Mouse (Mus musculus) embryo, embryonic 9.5 days (tissue): ENCODE results near the gene Xrcc3.

Experiments
- DNase-seq: peaks from one replicate; pipeline ENCODE4 v3.0.0-alpha.2; 2017; ENCODE audit errors: extremely low spot score

Xrcc3 gene

DNA sequence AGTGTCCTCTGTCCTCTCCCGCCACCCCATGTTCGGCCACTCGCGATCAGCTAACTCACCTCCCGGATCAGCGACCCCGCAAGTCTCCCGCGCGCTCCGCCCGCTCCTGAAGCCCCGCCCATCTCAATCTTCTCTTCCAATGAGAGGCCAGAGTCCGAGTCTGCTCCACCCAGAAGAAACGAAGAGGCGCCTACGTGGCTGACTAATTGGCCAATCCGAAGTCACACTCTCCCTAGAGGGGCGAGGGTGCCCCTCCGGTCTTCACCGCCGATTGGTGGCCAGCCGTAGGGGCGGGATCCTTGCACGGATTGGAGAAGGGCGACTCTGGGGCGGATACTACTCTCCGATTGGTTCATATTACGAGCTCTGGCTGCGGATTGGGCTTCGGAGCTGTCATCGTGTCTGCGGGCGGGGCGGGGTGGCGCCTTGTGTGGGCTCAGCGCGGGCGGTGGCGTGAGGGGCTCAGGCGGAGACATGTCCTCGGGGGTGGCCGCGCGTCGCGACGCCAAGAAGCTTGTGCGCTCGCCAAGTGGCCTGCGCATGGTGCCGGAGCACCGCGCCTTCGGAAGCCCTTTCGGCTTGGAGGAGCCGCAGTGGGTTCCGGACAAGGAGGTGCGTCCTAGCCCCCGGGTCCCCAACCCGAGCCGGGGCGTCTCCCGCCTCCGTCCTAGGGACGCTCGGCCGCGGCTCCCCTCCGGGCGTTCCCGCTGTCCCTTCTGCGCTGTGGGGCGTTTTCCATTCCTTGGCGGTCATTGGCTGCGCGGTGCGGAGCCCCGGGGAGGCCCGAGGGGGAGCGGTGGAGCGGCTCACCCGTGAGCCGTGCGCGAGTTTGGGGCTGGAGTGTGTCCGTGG, at the start of gene Xrcc3, which contains the start of gene Zfyve21:
Gene Xrcc3 (minus strand): TSS at position 108 of the 852 bp plus-strand sequence.
Gene Zfyve21 (plus strand): TSS at position 405 of the 852 bp plus-strand sequence.
- peak; percentile 98 for DNase-seq

DNA sequence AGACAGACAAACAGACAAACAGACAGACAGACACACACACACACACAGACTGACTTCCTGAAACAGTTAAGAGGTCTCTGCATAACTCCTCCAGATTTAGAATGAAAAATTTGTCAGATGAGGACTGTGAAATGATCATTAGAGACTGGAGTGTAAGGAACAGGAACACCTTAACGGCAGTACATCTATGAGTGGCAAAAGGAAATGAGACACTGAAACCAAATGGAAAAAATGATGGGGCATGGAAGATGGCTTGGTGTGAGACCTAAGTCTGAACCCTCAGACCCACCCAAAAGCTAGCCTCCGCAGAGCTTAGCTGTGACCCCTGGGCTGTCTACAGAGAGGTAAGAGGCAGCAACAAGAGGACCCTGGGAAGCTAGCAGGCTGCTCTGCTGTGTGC, 41.8 kb upstream of the Xrcc3 start:
- no peak for DNase-seq

DNA sequence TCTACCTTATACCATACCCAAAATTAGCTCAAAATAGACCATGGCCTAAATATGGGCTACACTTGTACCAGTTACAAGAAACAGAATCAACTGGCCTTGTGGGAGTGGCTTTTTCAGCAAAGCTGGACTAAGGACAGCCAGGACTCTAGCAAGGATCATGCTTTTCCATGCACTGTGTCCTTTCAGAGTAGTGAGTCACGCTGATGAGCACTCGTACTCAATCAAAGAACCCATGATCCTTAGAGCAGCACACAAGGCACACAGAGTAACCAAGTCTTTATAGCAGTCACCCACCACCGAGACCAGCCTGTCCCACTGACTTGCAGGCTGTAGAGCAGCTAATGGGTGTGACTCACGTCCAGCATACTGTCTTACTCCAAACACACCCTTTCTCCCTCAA, 39.9 kb upstream of the Xrcc3 start:
- DNase-seq = no peak

DNA sequence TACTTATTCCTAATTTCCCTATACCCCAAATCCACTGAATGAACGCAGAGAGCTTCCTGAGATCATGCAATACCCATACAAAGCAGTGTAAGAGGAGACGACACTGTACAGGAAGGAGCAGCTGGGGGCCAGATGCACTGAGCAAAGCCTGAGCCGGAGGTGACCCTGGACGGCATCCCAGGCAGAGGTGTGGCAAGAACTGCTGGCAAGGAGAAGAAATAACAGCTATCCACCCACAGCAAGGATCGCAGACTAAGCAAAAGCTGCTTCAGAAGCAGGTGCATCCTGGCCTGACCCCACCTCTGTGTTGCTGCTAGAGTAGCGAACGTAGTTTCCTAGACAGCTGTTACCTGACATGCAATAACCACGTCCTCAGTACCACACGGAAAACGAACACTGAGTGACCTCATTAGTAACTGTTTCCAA, 39.4 kb upstream of the Xrcc3 start:
- DNase-seq = no peak

DNA sequence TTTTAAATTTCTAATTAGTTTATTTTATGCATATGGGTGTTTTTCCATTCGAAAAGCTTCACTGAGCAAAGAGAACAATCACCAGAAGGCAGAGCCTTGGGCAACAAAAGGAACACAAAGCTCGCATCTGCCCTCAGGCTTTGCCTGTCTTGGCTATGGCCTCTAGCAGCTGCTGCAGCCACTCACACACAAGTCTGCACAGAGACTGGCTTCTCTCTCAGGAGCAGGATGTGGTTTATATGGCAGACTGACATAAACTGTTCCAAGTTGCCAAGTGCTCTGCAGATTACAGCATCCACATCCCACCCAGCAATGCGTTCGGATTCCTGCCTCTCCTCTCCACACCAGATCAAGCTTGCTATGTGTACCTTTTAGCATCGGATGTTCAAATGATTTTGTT, 38.1 kb upstream of the Xrcc3 start:
- DNase-seq = no peak

DNA sequence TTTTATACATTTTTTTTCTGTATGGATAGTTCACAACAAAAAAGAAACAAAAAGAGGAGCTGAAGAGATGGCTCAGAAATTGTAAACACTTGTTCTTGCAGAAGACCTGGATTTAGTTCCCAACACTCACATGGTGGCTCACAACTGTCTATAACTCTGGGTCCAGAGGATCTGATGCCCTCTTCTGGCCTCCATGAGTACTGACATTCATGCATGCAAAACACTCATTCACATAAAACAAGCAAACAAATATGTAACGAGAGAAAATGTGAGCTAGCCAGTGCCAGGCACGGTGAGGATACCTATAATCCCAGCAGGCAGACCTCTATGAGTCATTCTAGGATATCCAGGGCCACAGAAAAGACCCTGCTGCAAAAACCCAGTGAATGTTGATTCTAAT, 37.6 kb upstream of the Xrcc3 start:
- no peak for DNase-seq

DNA sequence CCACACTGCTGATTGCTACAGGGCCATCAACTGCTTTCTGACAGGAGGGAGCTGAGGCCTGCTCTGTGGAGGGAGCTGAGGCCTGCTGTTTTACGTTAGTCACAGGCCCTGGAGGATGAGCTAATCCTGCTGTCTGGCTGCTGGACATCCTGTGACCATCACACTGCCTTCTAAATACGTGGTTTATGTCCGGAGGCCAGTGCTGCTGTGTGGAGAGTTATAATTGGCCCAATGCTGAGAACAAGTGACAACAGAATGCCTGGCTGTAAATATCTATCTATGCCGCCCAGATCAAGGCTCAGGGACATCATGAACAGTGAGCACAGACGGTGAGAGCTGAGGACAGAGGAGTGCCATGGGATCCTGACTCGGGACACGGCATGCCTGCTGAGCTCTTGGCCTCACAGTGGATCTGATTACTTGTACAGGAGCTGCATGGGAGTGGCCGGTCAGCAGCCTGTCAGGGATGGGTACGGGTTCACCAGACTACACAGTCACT, 34.7 kb upstream of the Xrcc3 start:
- no peak for DNase-seq

DNA sequence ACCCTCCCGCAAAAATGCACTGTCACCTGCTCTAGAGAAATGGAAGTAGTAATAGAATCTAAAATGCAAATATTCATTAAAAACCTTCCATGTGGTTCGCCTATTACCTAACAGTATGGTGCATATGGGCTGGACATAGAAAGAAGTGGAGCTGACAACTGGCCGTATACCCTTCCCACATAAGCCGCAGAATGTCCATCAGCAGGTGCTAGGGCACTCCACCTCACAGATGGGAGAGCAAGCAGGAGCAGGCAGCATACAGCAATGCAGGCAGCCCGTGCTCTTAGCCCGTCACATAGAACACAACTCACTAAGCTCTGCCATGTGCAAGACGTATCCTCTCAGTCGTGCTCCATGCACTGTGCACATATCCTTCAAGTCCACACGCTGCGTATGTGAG, 33.1 kb upstream of the Xrcc3 start:
- no peak for DNase-seq

DNA sequence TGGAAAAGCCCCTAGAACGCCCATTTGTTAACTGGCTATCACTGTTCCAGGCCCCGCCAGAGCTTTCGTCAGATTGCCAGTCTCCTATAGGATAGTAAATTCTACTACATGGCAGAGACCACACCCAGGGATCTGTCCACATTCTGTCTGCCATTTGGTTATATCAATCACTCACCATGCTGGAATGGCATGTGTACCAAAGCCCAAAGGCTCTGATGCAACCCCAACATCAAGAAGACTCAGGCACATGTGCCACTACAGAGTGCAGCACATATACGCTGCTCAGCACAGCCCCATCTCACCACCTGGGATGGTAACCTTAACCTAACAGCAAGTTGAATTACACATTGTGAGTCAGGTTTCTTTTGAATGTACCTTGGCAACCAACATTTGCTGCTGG, 32.3 kb upstream of the Xrcc3 start:
- no peak for DNase-seq

DNA sequence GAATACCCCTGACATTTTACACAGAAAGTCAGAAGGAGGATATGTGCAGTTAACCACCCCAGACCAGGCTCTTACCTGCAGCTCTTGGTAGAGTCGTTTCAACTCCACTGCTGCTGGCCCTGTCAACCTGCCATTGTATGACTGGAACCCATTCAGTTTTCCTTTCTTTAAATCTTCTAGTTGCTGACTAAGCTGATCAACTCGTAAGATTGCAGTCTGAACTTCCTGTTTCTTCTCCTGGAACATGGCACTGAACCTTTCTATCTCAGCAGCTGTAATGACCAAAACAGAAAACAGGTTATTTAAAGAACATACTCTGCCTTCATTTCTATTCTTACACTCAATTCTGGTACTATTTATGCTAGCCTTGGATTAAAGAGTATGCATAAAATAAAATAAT, 29.8 kb upstream of the Xrcc3 start:
- no peak for DNase-seq

DNA sequence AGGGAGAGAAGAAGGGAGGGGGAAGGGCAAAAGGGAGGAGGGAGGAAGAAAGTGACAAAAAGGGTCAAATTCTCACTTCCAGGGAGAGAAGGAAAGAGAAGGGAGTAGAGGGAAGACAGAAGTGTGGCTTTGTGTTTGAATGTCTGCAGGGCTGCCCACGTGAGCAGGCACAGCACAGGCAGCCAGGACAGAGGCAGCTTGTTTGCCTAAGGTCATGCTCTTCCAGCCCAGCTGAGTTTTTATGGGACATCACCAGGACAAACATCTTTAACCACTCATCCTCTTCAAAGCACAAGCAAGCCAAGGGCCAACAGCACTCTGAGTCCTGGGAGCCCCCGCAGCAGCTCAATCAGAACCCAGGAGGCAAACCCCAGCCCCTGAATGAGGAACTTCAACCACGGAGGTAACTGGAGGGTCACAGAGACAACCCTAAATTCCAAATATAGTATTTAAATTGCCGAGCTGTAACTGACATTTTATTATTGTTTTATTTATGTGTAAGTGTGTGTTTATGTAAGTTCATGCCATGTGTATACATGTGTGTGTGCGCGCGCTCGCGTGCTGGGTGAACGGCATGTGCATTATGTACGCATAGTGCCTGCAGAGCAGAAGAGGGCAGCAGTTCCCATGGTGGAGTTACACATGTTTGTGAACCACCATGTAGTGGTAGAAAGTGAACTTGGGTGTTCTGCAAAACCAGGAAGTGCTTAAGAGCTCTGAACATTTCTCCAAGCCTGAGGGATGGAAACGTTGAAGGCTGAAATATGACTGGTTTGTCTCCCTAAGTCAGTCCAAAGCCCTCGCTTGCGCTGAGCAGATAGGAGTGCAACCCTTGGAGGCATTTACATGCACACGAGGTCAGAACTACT, 29.1 kb upstream of the Xrcc3 start:
- no peak for DNase-seq

DNA sequence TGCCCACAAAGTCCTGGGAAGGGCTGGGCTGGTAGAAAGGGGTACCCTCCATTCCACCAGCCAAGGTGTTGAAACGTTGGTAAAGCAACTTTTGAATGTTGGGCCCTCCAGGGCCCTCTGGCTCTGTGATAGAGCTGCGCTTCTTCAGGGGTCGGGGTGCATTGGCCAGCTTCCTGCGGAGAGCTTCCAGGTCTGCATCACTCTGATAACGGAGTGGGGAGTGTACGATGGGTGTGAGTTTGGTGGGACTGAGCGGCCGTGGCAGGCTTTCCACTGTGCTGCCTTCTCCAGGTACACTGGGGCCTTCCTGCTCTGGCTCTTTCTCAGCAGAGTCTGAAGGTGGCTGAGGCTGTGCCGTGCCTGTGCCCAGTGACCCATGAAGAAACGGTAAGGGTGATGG, 19.8 kb upstream of the Xrcc3 start:
- DNase-seq = no peak

DNA sequence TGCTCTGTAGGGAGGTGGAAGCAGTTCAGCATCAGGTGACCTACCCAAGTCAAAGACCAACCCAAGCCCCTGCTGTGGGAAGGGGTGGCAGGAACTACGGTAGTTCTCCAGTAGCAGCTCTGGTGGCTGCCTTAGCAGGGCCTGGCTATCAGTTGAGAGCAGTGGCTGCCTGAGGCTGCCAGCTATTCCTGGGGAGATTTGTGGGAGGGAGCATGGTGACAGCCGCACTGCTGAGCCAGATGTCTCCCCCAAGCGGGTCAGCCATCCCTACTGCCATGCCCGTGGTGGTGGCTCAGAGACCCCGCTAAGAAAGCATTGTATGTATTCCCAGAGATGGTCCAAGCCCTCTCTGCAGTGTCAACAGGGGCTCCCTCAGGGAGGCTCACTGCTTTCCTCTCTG, 19.0 kb upstream of the Xrcc3 start:
- DNase-seq = no peak

DNA sequence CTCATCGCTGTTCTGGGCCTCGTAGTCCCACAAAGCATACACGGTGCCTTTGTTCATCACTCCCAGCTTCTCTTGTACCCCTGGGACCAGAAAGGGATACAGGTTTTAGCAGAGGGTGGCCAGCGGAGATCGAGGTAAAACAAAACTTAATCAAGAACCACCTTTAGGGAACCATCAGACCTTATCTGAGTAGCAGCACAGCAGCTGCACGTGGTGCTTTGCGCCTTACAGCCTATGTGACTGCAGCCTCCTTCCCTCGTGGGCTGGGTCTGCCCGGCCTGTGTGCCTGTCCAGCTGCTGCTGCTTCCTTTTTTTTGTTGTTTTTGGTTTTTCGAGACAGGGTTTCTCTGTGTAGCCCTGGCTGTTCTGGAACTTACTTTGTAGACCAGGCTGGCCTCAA, 16.7 kb upstream of the Xrcc3 start:
- DNase-seq = no peak

DNA sequence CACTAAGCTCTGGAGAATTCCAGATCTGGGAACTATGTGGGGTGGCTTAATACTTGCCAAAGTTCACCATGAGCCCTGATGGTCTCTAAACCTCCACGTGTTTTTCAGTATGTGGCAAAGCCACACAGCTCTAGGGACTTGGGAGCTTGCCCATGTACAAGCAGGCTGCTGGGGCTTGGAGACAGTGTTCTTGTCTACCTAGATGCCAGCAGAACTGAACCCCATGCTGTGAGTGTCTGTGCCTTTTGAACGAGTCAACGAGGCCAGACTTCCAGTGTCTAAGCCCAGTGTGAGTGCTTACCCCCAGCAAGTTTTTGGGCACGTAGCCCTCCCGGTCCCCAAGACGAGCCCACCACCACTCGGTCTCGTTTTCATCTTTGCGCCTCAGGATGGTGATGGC, 16.3 kb upstream of the Xrcc3 start:
- DNase-seq = no peak

DNA sequence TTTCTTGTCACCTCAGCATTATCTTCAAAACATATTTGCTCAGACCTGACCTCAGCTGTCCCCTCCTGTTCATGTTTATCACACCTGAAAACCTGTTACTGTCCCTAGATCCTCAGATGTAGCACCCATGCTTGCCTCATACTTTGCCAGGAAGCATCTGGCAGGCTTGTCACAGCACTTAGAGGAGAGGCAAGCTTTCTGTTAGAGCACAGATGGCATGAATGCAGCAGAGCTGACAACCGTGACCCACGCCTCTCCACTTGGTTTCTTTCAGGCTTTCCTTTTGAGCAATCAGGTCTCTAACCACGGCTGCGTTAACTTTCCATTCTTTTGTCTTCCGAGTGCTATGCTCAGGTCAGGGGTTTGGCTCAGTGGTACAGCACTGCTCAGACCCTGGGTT, 15.8 kb upstream of the Xrcc3 start:
- DNase-seq = no peak

DNA sequence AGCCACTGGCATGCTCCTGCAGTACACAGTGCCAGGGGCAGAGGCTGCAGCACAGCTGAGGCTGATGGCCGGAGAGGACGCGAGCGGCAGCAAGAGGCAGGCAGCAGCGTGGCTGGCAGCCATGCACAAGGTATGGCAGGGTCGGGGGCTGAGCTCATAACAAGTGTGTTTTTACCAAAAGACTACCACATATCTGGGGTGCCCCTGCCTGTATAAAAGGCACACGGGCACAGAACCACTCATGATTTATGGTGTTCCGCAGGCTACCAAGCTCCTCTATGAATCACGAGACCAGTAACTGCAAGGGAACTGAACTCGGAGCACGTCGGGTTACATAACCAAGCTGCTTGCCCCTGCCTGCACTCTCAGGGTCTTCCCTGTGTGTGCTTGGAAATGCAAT, 13.9 kb upstream of the Xrcc3 start:
- DNase-seq = no peak

DNA sequence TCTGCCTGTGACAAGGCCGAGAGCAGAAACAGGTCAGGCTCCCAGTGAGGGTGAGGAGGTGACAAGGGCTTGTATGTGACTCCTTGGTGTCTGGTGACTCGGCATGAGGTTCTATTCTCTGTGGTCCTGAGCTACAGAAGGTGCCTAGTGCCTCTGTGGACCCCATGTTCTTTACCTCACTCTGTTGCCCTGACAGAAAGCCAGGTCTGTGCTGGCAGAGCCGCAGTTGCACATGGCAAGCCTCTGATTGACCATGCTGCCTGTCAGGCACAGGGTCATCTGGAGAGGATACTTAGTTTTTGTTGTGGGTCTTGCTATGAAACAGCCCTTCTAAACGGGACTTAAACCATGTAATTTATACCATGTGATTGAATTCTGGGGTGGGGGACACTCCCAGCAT, 8.3 kb upstream of the Xrcc3 start:
- DNase-seq = no peak

DNA sequence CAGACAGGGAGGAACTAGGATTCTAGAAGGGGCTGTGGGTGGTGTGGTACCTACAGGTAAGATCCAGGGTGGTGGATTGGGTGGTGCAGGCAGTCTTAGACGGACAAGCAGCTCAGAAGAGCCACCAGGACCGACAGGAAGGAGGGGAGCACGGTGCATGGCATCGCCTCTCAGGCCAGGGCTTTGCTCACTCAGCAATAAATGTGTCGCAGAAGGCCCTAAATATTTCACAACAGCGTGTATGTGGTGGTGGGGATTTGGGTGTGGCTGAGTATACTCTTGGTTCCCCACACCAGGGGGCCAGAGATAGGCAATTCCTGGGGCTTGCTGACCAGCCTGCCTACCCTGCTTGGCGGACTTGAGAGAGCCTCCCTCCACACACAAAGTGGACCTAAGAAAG, 7.0 kb upstream of the Xrcc3 start:
- DNase-seq = no peak

DNA sequence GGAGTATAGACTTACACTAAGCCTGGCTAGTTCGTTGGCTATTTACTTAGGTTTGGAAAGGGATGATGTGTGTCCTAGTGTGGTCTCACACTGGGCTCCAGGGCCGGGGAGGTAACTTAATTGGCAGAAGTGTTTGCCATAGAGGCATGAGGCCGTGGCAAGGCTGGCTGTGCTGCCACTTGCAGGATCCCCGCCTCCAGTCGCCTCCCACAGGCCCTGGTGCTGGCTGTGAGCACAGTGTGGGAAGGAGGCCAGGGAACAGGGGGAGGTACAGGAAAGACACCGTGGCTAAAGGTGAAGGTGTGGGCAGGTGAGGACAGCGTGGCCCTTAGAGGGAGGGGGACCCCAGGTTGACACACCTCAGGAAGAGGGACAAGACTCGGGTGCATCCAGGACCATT, 6.3 kb upstream of the Xrcc3 start:
- DNase-seq = no peak

DNA sequence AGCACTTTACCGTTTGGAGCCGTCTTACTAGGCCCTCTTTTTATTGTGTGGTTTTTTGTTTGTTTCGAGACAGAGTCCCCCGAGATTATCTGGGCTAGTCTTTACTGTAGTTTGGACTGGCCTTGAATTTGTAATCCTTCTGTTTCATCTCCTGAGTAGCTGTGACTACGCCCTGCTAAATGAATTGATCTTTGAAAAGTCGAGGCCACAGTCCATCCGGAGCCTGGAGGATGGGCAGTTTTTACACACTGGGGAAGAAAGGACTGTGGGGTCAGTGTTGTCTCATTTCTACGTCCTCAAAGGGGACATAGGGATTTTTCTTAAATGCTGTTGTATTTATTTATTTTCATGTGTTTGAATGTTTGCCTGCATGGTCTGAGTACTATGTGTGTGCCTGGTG, 4.3 kb upstream of the Xrcc3 start:
- no peak for DNase-seq

DNA sequence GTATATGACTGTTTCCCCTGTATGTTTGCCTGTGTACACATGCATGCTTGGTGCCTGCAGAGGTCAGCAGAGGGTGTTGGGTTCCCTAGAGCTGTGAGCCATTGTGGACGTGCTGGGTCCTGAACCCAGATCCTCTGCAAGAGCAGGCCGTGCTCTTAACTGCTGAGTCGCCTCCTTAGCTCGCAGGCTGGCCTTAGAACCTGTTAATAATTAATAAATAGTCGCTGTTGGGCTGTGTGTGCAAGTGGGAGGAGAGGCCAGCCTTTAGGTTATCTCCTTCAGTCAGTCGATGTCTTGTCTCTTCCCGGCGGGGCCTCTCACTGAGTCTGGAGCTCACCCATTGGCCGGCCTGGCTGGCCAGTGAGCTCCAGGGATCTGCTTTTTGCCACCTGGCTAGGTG, 3.3 kb upstream of the Xrcc3 start:
- no peak for DNase-seq

DNA sequence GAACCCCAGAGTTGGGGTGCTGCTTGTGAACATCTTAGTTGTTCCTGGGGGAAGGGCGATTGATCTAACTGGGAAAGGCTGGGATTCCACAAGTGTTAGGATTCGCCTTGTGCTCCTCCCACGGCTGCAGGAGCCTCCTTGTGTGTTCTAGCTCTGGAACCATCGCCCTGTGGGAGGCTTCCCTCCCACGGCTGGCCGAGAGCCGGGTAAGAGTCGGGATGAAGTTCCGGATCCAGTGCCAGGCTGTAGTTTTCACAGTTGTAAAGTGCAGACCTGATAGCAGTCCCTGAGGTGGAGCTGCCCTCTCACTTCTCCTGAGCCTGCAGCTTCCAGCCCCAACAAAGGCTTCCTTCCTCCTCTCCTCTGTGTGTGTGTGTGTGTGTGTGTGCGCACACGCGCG, 2.9 kb upstream of the Xrcc3 start:
- no peak for DNase-seq
